Mouse (Mus musculus): ENCODE data around the gene Cat. TPM values are rescaled to one million over a fixed set of nuclear protein-coding genes. Genes with fewer than 3 reads are reported as not detected.

Gene Cat
- polyA plus RNA-seq, 1 experiment from 2014 or later, result 128 TPM

- Histone ChIP-seq H3K4me2 (ENCODE audit: low read depth, severe bottlenecking) (no peak overlapping the region), H3K9me3 (ENCODE audit: control insufficient read depth, low read length) (no peaks in the 10 kb centered on the region), H3K27ac (replicated peaks; ENCODE audit: low read depth, low read length) (no peak overlapping the region), H3K9ac (ENCODE audit: low read length) (no peak overlapping the region), H3K36me3 (ENCODE audit: control insufficient read depth, insufficient read depth, low read length) (no peaks in the 10 kb centered on the region), H3K4me3 (ENCODE audit: low read depth, low read length) (no peak overlapping the region), H3K4me1 (ENCODE audit: control insufficient read depth, insufficient read depth, low read length) (0 out of 2 replicates have a peak, but pooled peaks cover 6% of the 10 kb centered on the region), H3K27me3 (ENCODE audit: control insufficient read depth, insufficient read depth, low read length) (no peaks in the 10 kb centered on the region)
- DNase-seq (ENCODE audit: low spot score), result no peak
- ATAC-seq (ENCODE audit: insufficient number of reproducible peaks, low FRiP score, low TSS enrichment, low read depth), result no peak
- WGBS, result 74% methylated on average over 11 of the region's 11 CpGs
These were observed 3.4 kb downstream of the Cat start for GRCm38 (mm10) chr2:103481314-103482231.

- Histone ChIP-seq H3K9ac (ENCODE audit: low read length) (no peak overlapping the region), H3K27ac (replicated peaks; ENCODE audit: low read depth, low read length) (no peak overlapping the region), H3K4me1 (ENCODE audit: control insufficient read depth, insufficient read depth, low read length) (0 out of 2 replicates have a peak, but pooled peaks cover 6% of the 10 kb centered on the region), H3K4me3 (ENCODE audit: low read depth, low read length) (no peak overlapping the region), H3K4me2 (ENCODE audit: low read depth, severe bottlenecking) (no peak overlapping the region), H3K27me3 (ENCODE audit: control insufficient read depth, insufficient read depth, low read length) (no peaks in the 10 kb centered on the region), H3K9me3 (ENCODE audit: control insufficient read depth, low read length) (no peaks in the 10 kb centered on the region), H3K36me3 (ENCODE audit: control insufficient read depth, insufficient read depth, low read length) (no peaks in the 10 kb centered on the region)
- ATAC-seq (ENCODE audit: insufficient number of reproducible peaks, low FRiP score, low TSS enrichment, low read depth), result no peak
- 94% methylated on average over 4 of the region's 4 CpGs for WGBS
- no peak for DNase-seq (ENCODE audit: low spot score)
These were observed 4.1 kb downstream of the Cat start for GRCm38 (mm10) chr2:103480871-103481270.

GRCm38 (mm10) chr2:103480240-103480639, 4.7 kb downstream of the Cat start:
- H3K27ac ChIP-seq (replicated peaks; ENCODE audit: low read depth, low read length), result no peak overlapping the region
- no peak overlapping the region for H3K9ac ChIP-seq (ENCODE audit: low read length)
- H3K4me1 ChIP-seq (ENCODE audit: control insufficient read depth, insufficient read depth, low read length), result 0 out of 2 replicates have a peak, but pooled peaks cover 6% of the 10 kb centered on the region
- H3K9me3 ChIP-seq (ENCODE audit: control insufficient read depth, low read length), result no peaks in the 10 kb centered on the region
- WGBS, result 87% methylated on average over 8 of the region's 8 CpGs
- peaks cover 3% of the 10 kb centered on the region; the same call in 1 of the 2 replicates for H3K36me3 ChIP-seq (ENCODE audit: control insufficient read depth, insufficient read depth, low read length)
- ATAC-seq (ENCODE audit: insufficient number of reproducible peaks, low FRiP score, low TSS enrichment, low read depth) (no peak), DNase-seq (ENCODE audit: low spot score) (no peak)
- H3K4me3 ChIP-seq (ENCODE audit: low read depth, low read length), result no peak overlapping the region
- no peak overlapping the region for H3K4me2 ChIP-seq (ENCODE audit: low read depth, severe bottlenecking)
- no peaks in the 10 kb centered on the region for H3K27me3 ChIP-seq (ENCODE audit: control insufficient read depth, insufficient read depth, low read length)

GRCm38 (mm10) chr2:103478326-103478725, 6.6 kb downstream of the Cat start:
- H3K9me3 ChIP-seq (ENCODE audit: control insufficient read depth, low read length), result no peaks in the 10 kb centered on the region
- WGBS, result 93% methylated on average over 3 of the region's 3 CpGs
- H3K9ac ChIP-seq (ENCODE audit: low read length), result no peak overlapping the region
- H3K36me3 ChIP-seq (ENCODE audit: control insufficient read depth, insufficient read depth, low read length), result peaks cover 5% of the 10 kb centered on the region; the same call in 1 of the 2 replicates
- no peak overlapping the region for H3K27ac ChIP-seq (replicated peaks; ENCODE audit: low read depth, low read length)
- H3K27me3 ChIP-seq (ENCODE audit: control insufficient read depth, insufficient read depth, low read length), result no peaks in the 10 kb centered on the region
- H3K4me3 ChIP-seq (ENCODE audit: low read depth, low read length), result no peak overlapping the region
- H3K4me2 ChIP-seq (ENCODE audit: low read depth, severe bottlenecking), result no peak overlapping the region
- DNase-seq (ENCODE audit: low spot score) (no peak), ATAC-seq (ENCODE audit: insufficient number of reproducible peaks, low FRiP score, low TSS enrichment, low read depth) (no peak)
- H3K4me1 ChIP-seq (ENCODE audit: control insufficient read depth, insufficient read depth, low read length), result no peaks in the 10 kb centered on the region

GRCm38 (mm10) chr2:103477456-103477855, 7.5 kb downstream of the Cat start:
- H3K9me3 ChIP-seq (ENCODE audit: control insufficient read depth, low read length), result no peaks in the 10 kb centered on the region
- WGBS, result 75% methylated on average over 4 of the region's 4 CpGs
- H3K4me1 ChIP-seq (ENCODE audit: control insufficient read depth, insufficient read depth, low read length), result no peaks in the 10 kb centered on the region
- H3K27me3 ChIP-seq (ENCODE audit: control insufficient read depth, insufficient read depth, low read length), result no peaks in the 10 kb centered on the region
- H3K27ac ChIP-seq (replicated peaks; ENCODE audit: low read depth, low read length), result no peak overlapping the region
- DNase-seq (ENCODE audit: low spot score), result no peak
- no peak overlapping the region for H3K9ac ChIP-seq (ENCODE audit: low read length)
- no peak for ATAC-seq (ENCODE audit: insufficient number of reproducible peaks, low FRiP score, low TSS enrichment, low read depth)
- H3K4me2 ChIP-seq (ENCODE audit: low read depth, severe bottlenecking), result no peak overlapping the region
- H3K4me3 ChIP-seq (ENCODE audit: low read depth, low read length), result no peak overlapping the region
- peaks cover 8% of the 10 kb centered on the region; the same call in 1 of the 2 replicates for H3K36me3 ChIP-seq (ENCODE audit: control insufficient read depth, insufficient read depth, low read length)

GRCm38 (mm10) chr2:103476657-103477056, 8.3 kb downstream of the Cat start:
- no peak overlapping the region for H3K27ac ChIP-seq (replicated peaks; ENCODE audit: low read depth, low read length)
- no peaks in the 10 kb centered on the region for H3K4me1 ChIP-seq (ENCODE audit: control insufficient read depth, insufficient read depth, low read length)
- WGBS, result 92% methylated on average over 11 of the region's 11 CpGs

GRCm38 (mm10) chr2:103476180-103476579, 8.8 kb downstream of the Cat start:
- Histone ChIP-seq H3K4me3 (ENCODE audit: low read depth, low read length) (no peak overlapping the region), H3K36me3 (ENCODE audit: control insufficient read depth, insufficient read depth, low read length) (peaks cover 8% of the 10 kb centered on the region; the same call in 1 of the 2 replicates), H3K9me3 (ENCODE audit: control insufficient read depth, low read length) (no peaks in the 10 kb centered on the region), H3K4me1 (ENCODE audit: control insufficient read depth, insufficient read depth, low read length) (no peaks in the 10 kb centered on the region), H3K27ac (replicated peaks; ENCODE audit: low read depth, low read length) (no peak overlapping the region), H3K4me2 (ENCODE audit: low read depth, severe bottlenecking) (no peak overlapping the region), H3K9ac (ENCODE audit: low read length) (no peak overlapping the region), H3K27me3 (ENCODE audit: control insufficient read depth, insufficient read depth, low read length) (no peaks in the 10 kb centered on the region)
- 87% methylated on average over 2 of the region's 2 CpGs for WGBS
- no peak for DNase-seq (ENCODE audit: low spot score)
- ATAC-seq (ENCODE audit: insufficient number of reproducible peaks, low FRiP score, low TSS enrichment, low read depth), result no peak

More at GRCm38 (mm10) chr2:103476657-103477056, 8.3 kb downstream of the Cat start:
- Histone ChIP-seq H3K4me2 (ENCODE audit: low read depth, severe bottlenecking) (no peak overlapping the region), H3K9ac (ENCODE audit: low read length) (no peak overlapping the region), H3K36me3 (ENCODE audit: control insufficient read depth, insufficient read depth, low read length) (peaks cover 8% of the 10 kb centered on the region; the same call in 1 of the 2 replicates), H3K27me3 (ENCODE audit: control insufficient read depth, insufficient read depth, low read length) (no peaks in the 10 kb centered on the region), H3K9me3 (ENCODE audit: control insufficient read depth, low read length) (no peaks in the 10 kb centered on the region), H3K4me3 (ENCODE audit: low read depth, low read length) (no peak overlapping the region)
- DNase-seq (ENCODE audit: low spot score) (no peak), ATAC-seq (ENCODE audit: insufficient number of reproducible peaks, low FRiP score, low TSS enrichment, low read depth) (no peak)

GRCm38 (mm10) chr2:103473362-103473761, 11.6 kb downstream of the Cat start:
- 92% methylated on average over 3 of the region's 3 CpGs for WGBS
- no peak overlapping the region for H3K9ac ChIP-seq (ENCODE audit: low read length)
- H3K4me1 ChIP-seq (ENCODE audit: control insufficient read depth, insufficient read depth, low read length), result no peaks in the 10 kb centered on the region
- no peaks in the 10 kb centered on the region for H3K27me3 ChIP-seq (ENCODE audit: control insufficient read depth, insufficient read depth, low read length)
- ATAC-seq (ENCODE audit: insufficient number of reproducible peaks, low FRiP score, low TSS enrichment, low read depth), result no peak
- no peak for DNase-seq (ENCODE audit: low spot score)
- H3K27ac ChIP-seq (replicated peaks; ENCODE audit: low read depth, low read length), result no peak overlapping the region
- no peak overlapping the region for H3K4me2 ChIP-seq (ENCODE audit: low read depth, severe bottlenecking)
- H3K36me3 ChIP-seq (ENCODE audit: control insufficient read depth, insufficient read depth, low read length), result peaks cover 20% of the 10 kb centered on the region
- H3K9me3 ChIP-seq (ENCODE audit: control insufficient read depth, low read length), result no peaks in the 10 kb centered on the region
- H3K4me3 ChIP-seq (ENCODE audit: low read depth, low read length), result no peak overlapping the region
